Mouse (Mus musculus): ENCODE measurements around the gene Snn. TPM values are rescaled to one million over a fixed set of nuclear protein-coding genes. Genes with fewer than 3 reads are reported as not detected.

Gene Snn
- total RNA-seq, 2 experiments from 2014 or later, result 52.5 to 56.6 TPM

DNA sequence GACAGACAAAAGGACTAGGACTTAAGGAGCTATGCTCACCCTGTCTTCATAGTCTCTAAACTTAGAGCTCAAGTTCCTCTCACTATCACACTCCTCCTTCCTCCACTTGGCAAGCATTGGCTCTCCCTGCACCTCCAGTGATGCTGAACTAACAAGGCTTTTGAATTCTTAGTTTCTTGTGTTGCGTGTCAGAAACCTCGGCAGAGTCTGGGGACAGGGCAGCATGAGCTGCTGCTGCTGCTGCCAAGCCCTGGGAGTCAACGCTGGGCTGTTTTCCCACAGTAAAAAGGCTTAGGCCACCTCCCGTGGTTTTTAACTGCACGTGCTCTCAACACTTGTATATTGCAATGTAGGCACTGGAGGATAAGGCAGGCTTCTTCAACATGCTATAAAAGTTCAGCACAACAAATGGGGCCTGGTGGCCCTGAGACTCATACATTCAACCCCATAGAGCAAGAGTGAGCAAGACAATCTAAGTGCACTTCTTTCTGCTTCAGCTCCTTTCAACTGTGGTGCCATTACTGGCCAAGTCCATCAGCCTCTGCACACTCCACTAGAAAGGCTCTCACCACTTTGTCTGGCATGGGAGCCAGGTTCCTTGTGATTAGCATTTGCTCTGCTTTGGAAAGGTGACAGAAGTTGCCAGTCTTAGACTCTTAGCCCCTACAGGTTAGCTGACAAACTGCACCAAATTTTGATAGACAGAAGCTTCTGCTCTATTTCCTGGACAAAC, 26.3 kb downstream of the Snn start:
- DNase-seq, result no peak

DNA sequence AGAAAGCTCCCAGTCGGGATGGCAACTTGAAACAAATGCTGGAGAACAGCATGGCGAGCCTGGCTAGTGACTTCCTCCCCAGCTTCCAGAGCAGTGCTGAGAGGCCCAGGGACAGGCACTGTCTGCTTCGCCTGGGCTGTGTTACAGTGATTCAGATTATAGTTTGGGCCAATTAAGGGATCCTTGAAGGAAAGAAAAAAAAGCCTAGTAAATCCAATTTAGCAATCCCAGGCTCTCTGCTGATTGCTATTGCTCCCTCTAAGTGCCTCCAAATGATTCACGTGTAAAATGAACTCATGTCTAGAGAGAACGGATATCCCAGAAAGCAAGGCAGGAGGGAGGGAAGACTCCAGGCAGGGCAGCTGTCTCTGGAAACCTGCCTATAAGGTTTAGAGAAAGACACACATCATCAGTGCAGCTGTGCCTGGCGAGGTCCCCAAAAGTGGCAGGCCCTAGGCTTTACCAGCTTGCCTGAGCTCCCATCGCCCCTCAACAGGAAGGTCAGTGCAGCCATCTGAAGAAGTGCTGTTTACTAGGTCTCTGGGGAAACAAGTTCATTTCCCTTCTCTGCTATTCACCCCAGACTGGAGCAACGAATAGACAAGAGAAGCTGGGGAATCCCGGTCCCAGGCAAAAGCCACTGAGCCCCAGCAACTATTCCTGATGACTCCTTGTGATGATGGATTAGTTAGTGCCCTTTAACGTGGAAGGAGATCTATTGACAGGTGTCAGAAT, 30.3 kb downstream of the Snn start:
- no peak for DNase-seq

DNA sequence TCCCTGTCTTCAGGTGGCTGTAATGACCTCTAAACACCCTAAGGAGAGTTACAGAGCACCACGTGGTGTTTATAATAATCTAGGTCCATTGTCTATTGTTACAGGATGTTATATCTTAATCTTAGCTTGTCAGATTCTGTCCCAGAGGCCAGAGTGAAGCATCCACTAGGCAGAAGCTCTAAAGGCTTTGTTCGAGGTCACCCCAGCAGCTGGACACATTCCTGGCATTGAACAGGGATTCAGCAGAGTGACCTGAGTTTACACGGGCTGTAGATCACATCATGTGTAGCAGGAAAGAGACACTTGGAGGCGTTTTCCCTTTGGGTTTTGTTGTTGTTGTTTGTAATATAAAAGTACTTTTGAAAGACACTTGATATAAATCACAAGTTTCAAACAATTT, 31.3 kb downstream of the Snn start:
- no peak for DNase-seq

DNA sequence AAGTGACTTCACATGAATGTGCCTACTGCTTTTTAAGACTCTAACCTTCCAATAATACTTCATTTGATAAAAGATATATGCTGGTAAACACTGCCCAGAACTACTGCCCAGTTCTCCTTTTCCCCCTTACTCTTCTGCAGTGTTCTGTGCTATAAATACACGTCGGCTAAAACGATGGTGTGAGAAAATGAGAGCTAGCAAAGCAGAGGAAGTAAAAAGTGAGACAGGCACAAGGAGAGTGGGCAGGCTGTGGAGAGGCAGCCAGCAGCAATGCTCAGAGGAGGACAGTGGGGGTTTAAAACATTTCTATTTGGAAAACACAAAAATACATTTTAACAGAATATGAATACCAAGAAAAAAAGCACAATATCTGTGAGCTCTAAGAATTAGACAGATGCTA, 31.8 kb downstream of the Snn start:
- DNase-seq, result no peak

DNA sequence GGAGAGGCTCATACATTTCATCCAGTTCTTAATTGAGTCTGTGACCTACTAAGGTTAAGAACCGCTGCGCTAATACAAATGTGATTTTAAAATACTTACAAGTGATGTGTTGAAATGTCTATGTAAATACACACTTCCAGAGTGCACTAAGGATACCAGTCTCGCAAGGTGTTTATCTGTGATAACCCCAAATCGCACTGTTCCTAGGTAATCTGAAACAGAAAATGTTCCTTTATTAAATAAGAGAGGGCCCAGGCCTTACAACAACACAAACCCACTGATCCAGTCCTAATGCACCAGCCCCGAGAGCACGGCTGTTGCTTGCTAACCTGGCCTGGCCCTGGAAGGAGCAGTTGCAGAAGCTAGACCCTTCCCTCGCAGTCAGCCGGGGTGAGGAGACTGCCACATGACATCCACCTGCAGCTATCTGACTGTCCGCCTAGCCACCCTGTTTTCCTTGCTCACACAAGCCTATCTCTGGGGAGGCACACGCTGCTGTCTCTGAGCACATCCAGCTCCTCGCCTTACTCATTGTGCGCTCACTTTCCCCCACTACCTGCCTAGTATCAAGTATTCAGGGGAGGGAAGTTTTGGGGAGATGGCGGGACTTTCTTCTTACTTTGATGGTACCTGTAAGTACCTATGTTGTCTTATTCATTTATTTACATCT, 33.1 kb downstream of the Snn start:
- DNase-seq, result no peak

DNA sequence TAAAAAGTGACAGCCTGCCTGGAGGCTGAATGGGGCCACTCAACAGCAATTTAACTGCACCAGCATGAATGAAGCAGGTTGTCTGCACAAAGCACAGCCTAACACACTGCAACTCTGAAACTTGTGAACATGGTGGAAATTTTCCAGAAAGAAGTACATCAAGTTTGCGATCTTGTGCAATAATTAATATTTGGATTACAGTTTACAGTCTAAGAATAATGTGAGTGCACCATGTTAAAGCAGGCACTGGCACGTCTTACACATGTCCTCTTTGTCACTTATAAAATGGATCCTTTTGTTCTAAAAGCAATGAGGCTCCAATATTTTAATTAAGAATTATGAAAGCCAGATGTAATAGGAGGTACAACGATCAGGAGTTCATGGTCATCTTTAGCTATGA, 36.6 kb downstream of the Snn start:
- DNase-seq, result no peak

DNA sequence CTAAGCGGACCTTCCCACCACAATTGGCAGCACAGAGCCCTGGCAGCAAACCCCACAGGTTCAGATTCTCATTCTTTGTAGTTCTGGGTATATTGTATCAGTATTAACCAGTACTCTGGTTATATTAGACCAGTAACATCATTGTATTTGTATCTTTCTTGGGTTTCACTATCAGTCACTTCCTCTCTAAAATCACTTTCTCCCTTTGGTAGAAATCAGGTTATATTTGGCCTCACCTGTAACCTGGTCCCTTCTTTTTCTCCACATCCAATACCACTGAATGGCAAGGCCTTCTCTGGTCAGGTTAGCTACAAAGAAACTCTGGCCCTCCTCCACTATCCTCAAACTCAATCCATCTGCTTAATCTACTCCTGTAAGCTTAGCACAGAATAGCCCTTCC, 44.2 kb downstream of the Snn start:
- no peak for DNase-seq

DNA sequence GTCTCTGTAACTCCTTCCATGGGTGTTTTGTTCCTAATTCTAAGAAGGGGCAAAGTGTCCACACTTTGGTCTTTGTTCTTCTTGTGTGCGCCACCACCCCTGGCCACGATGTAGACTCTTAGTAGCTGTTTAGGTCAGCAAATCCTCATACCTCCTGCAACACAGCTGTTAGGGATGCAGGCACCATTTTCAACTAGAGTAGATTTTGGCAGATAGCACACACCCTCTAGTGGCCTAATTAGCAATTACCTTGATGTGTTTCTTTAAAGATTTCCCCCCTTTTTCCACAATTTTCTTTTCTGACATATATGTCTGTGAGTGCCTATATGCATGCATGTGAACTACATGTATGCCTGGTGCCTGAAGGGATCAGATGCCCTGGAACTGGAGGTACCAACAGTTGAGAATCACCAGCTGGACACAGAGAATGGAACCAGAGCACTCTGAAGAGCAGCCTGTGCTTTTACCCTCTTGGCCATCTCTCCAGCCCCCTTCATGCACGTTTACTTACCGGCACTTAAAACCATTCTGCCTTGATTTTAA, 48.5 kb downstream of the Snn start:
- no peak for DNase-seq

DNA sequence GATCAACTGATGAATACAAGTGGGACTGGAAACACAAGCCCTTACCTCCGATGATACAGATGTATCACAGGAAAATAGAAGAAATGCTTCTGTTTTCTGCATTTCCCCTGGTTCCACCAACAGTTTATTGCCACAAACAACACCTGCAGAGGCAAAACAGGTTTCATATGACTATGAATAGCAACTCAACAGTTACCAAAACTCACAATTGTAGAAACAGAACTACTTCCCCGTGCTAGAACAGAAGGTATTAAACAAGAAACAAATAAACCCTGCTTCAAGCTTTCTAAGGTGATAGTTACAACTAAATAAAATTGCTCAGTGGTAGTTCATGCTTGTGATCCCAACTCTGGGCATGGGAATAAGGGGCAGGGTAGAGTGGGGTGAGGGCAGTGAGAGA, 61.9 kb downstream of the Snn start:
- no peak for DNase-seq

DNA sequence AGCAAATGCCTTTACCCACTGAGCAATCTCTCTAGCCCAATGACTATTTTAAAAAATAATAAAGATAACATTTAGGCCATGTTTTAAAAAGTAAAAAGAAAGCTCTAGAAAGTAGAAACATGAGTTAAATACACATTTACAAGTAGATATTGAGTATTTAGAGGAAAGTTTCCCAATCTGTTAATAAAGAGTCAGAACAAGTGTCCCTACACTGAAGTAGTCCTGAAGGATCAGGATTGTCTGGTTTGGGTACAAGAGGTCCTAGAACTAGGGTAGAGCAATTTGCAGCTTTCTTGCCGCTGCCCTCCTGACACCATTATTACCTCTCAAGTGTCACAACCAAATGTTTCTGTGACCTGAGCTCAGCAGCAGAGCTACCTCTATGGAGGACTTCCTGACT, 63.4 kb downstream of the Snn start:
- DNase-seq, result no peak

Other genes with a start within 250 kb of the Snn start
- not detected for gene Gm11172, start 248.0 kb upstream of the Snn start, total RNA-seq (2021)
- gene Rmi2, start 225.9 kb upstream of the Snn start, total RNA-seq (2021), result 1 to 10 TPM; 5.1 to 5.5 TPM
- gene Litaf, start 5.2 kb downstream of the Snn start, total RNA-seq (2021), result 10 to 100 TPM; 50.0 to 60.4 TPM
- gene Txndc11, start 73.7 kb downstream of the Snn start, total RNA-seq (2021), result 10 to 100 TPM; 26.4 to 27.5 TPM
- gene Zc3h7a, start 115.4 kb downstream of the Snn start, total RNA-seq (2021), result 10 to 100 TPM; 58.2 to 60.0 TPM
- 10 to 100 TPM; 64.3 to 70.0 TPM for gene Rsl1d1, start 142.4 kb downstream of the Snn start, total RNA-seq (2021)
- gene Gspt1, start 193.4 kb downstream of the Snn start, total RNA-seq (2021), result 10 to 100 TPM; 84.0 to 93.4 TPM

Data from heart, postnatal 4 days (tissue).